Mouse (Mus musculus) midbrain, embryonic 12.5 days (tissue): ENCODE data around the gene Olfr1441. TPM values are rescaled to one million over a fixed set of nuclear protein-coding genes. Genes with fewer than 3 reads are reported as not detected.

ENCODE experiments used
- ATAC-seq: fragments of 200-750 bp; cut with Nextera tagmentation; 2 replicates; pipeline ENCODE4 v1.8.0; 2017; ENCODE audit warnings: low read depth, moderate TSS enrichment, moderate library complexity; ENCODE audit not compliant: low FRiP score
- H3K27ac ChIP-seq: fragments of 300-500 bp; sonication (generic); replicated peaks from 2 replicates; pipeline ENCODE4 v1.5.1; 2016; ENCODE audit warnings: mild to moderate bottlenecking
- H3K27me3 ChIP-seq: fragments of 300-500 bp; sonication (generic); 2 replicates; pipeline ENCODE4 v1.6.1; 2016; ENCODE audit warnings: mild to moderate bottlenecking
- H3K36me3 ChIP-seq: fragments of 300-500 bp; sonication (generic); 2 replicates; pipeline ENCODE4 v1.6.1; 2016
- H3K4me1 ChIP-seq: fragments of 300-500 bp; sonication (generic); 2 replicates; pipeline ENCODE4 v1.6.1; 2016
- H3K4me2 ChIP-seq: fragments of 300-500 bp; sonication (generic); replicated peaks from 2 replicates; pipeline ENCODE4 v1.6.1; 2016; ENCODE audit warnings: mild to moderate bottlenecking, moderate library complexity
- H3K4me3 ChIP-seq: fragments of 300-500 bp; sonication (generic); 2 replicates; pipeline ENCODE4 v1.5.1; 2016; ENCODE audit warnings: mild to moderate bottlenecking
- H3K9ac ChIP-seq: fragments of 300-500 bp; sonication (generic); replicated peaks from 2 replicates; pipeline ENCODE4 v1.6.1; 2016; ENCODE audit warnings: mild to moderate bottlenecking, moderate library complexity
- H3K9me3 ChIP-seq: fragments of 300-500 bp; sonication (generic); 2 replicates; pipeline ENCODE4 v1.6.1; 2016; ENCODE audit warnings: mild to moderate bottlenecking
- WGBS: fragments of 180-500 bp; shearing (Covaris S2); methylation state at CpG from one replicate; pipeline ENCODE4 v1.1.7; 2016; 5-methylcytosine and 5-hydroxymethylcytosine counted together
- polyA plus RNA-seq: library from polyadenylated mRNA; unstranded; fragments of >200 nt; fragmentation: Nextera tagmentation; extraction: Ambion mirVana; gene quantifications from 2 replicates; pipeline ENCODE4 v1.2.1, GENCODE M21; 2016

The Olfr1441 gene
- polyA plus RNA-seq, 1 experiment from 2014 or later: not detected

DNA sequence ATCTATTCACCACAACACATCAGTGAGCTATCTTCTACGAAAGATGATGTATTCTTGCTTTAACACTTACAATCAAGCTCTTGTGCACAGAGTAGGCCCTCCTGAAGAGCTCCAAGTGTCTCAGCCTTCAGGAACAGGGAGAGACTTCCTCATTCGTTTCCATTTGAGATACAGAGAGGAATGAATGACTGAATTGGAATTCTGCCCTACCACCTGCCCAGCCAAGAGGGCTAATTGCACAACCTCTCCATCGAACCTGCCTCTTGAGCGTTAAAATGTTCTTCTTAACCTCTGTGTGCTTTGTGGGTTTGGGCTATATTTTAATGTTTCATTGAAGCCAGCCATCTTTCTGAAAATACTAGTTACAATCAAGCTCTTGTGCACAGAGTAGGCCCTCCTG, 47.4 kb downstream of the Olfr1441 start:
- H3K4me1 ChIP-seq: peaks cover 3% of the 10 kb centered on the region; the same call in 1 of the 2 replicates
- no peak overlapping the region for H3K4me3 ChIP-seq
- H3K9ac ChIP-seq: no peak overlapping the region
- peaks cover 41% of the 10 kb centered on the region for H3K36me3 ChIP-seq
- ATAC-seq: no peak
- no peak overlapping the region for H3K4me2 ChIP-seq
- WGBS: 90% methylated on average over 4 of the region's 4 CpGs
- H3K27me3 ChIP-seq: no peaks in the 10 kb centered on the region
- no peak overlapping the region for H3K27ac ChIP-seq
- no peaks in the 10 kb centered on the region for H3K9me3 ChIP-seq

DNA sequence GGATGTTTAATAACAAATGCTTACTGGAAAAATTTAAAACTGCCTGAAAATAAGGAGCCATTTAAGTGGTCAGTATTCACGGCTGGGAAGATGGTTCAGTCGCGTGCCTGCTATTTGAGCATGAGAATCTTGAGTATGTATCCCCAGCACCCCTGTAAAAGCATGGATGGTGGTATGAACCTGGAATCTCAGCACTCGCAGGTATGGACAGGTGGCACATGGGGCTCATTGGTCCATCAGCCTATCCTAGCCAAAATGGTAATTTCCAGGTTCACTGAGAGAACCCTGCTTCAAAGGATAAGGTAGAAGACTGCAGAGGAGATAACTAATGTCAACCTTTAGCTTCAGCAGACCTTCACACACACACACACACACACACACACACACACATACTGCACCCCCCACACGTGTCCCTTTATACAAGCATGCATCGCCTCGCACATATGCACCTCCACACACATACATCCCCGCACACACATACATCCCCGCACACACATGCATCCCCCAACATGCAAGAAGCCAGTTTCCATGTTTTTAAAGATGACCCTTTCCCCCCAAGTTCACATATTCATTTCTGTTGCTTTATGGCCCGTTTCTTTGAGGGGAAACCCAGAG, 48.4 kb downstream of the Olfr1441 start:
- no peaks in the 10 kb centered on the region for H3K27me3 ChIP-seq
- no peak overlapping the region for H3K9ac ChIP-seq
- 91% methylated on average over 10 of the region's 10 CpGs for WGBS
- H3K36me3 ChIP-seq: peaks cover 49% of the 10 kb centered on the region
- ATAC-seq: peak; percentile 20; the same call in 1 of the 2 replicates
- no peaks in the 10 kb centered on the region for H3K9me3 ChIP-seq
- no peak overlapping the region for H3K4me3 ChIP-seq
- H3K27ac ChIP-seq: no peak overlapping the region
- no peak overlapping the region for H3K4me2 ChIP-seq
- peaks cover 3% of the 10 kb centered on the region; the same call in 1 of the 2 replicates for H3K4me1 ChIP-seq

DNA sequence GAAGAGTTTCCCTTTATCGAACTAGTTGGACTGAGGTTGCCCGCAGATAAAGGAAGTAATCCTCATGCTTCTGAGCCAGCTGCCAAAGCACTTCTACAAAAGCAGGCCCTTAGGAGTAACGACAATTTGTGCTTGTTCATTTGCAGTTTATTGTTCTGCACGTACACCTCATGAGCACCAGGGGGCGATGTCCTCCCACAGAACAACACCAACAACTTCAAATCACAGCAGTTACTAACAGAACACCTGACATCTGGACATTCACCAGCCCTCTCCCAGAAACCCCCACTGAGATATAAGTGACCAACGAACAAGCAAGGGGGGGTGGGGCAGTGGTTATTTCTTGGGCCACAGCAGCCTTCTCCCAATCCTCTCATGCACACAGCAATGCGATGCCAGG, 49.0 kb downstream of the Olfr1441 start:
- Histone ChIP-seq H3K9ac (no peak overlapping the region), H3K27me3 (no peaks in the 10 kb centered on the region), H3K4me1 (peaks cover 3% of the 10 kb centered on the region; the same call in 1 of the 2 replicates), H3K4me2 (no peak overlapping the region), H3K36me3 (peaks cover 54% of the 10 kb centered on the region), H3K27ac (peak overlapping the region; percentile 35), H3K4me3 (no peak overlapping the region), H3K9me3 (no peaks in the 10 kb centered on the region)
- WGBS: 27% methylated on average over 7 of the region's 7 CpGs
- peak; percentile 58 for ATAC-seq

DNA sequence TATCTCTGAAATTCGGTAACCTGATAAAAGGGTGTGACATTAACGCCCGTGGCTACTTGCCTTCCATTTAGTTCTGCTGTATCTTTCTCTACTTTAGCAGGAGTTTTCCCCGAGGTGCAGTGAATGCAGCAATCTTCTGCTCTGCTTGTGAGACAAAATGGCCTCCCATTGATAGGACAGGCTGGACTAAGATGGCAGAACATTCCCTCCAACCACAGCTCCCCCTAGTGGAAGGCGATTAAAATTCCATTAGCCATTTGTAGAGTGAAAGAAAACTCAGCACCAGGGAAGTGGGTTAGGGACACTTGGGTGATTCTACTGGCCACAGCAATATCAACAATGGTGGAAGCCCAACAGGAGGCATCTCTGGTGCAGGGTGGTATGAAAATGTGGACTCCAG, 50.2 kb downstream of the Olfr1441 start:
- 0 out of 2 replicates have a peak overlapping the region, but pooled peaks have one; percentile 35 for H3K27ac ChIP-seq
- ATAC-seq: no peak
- no peaks in the 10 kb centered on the region for H3K9me3 ChIP-seq
- H3K4me1 ChIP-seq: peaks cover 3% of the 10 kb centered on the region; the same call in 1 of the 2 replicates
- H3K4me3 ChIP-seq: no peak overlapping the region
- 87% methylated on average over 5 of the region's 5 CpGs for WGBS
- no peak overlapping the region for H3K4me2 ChIP-seq
- peaks cover 67% of the 10 kb centered on the region for H3K36me3 ChIP-seq
- no peaks in the 10 kb centered on the region for H3K27me3 ChIP-seq
- H3K9ac ChIP-seq: no peak overlapping the region

DNA sequence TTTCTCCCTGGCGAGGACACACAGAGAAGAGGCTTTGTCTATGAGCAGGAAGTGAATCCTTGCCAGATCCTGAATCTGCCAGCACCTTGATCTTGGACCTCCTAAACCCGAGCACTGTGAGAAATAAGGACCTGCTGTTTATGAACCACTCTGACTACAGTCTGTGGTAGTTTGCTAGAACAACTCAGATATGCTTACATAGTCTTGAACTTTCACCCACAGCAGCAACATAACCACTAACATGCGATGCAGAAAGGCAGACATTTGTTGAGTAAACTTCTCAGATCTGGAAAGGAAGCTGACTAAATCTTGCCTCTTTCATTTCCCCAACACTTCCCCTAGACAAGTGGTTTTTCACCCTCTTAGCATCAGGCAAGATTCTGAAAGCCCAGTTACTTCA, 54.6 kb downstream of the Olfr1441 start:
- Histone ChIP-seq H3K9ac (no peak overlapping the region), H3K36me3 (peaks cover 94% of the 10 kb centered on the region), H3K9me3 (no peaks in the 10 kb centered on the region), H3K4me3 (no peak overlapping the region), H3K4me2 (no peak overlapping the region), H3K4me1 (no peaks in the 10 kb centered on the region), H3K27me3 (no peaks in the 10 kb centered on the region), H3K27ac (no peak overlapping the region)
- ATAC-seq: no peak
- 74% methylated on average over 3 of the region's 3 CpGs for WGBS

DNA sequence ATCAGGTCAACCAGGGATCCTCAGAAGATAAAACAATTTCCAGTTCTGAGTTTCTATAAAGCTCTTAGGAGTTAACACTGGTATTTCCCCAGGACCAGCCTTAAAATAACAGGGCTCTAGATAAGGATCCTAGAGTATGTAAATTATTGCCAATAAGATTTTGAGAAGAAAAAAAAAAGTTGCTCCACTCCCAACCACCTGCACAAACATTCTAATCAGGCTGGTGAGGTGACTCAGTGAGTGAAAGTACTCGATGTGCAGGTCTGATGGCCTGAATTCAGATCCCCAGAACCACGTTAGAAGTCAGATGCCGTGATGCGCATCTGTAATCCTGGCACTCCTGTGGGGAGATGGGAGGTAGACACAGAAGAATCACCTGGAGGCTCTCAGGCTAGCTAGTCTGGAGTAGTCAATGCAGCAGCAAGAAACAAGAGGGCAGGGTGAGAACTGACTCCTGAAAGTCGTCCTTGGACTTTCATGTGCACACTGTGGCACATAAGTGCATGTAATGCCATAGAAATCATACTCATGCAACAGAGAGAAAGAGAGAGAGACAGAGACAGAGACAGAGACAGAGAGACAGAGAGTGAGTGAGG, 55.2 kb downstream of the Olfr1441 start:
- 85% methylated on average over 5 of the region's 5 CpGs for WGBS
- H3K36me3 ChIP-seq: peaks cover 95% of the 10 kb centered on the region
- ATAC-seq: no peak

More for the DNA sequence above, 55.2 kb downstream of the Olfr1441 start:
- Histone ChIP-seq H3K4me1 (no peaks in the 10 kb centered on the region), H3K9me3 (no peaks in the 10 kb centered on the region), H3K27ac (no peak overlapping the region), H3K9ac (no peak overlapping the region), H3K4me2 (no peak overlapping the region), H3K27me3 (no peaks in the 10 kb centered on the region), H3K4me3 (no peak overlapping the region)

Other genes with a start within 250 kb of the Olfr1441 start
- not detected in 2 replicates for gene Olfr1555-ps1, start 247.3 kb upstream of the Olfr1441 start, polyA plus RNA-seq
- gene Olfr1431, start 216.8 kb upstream of the Olfr1441 start, polyA plus RNA-seq: not detected in 2 replicates
- gene Olfr1432, start 184.8 kb upstream of the Olfr1441 start, polyA plus RNA-seq: not detected in 2 replicates
- gene Olfr262, start 175.8 kb upstream of the Olfr1441 start, polyA plus RNA-seq: not detected in 2 replicates
- not detected in 2 replicates for gene Olfr235, start 156.4 kb upstream of the Olfr1441 start, polyA plus RNA-seq
- gene Olfr1434, start 137.6 kb upstream of the Olfr1441 start, polyA plus RNA-seq: not detected in 2 replicates
- gene Olfr1436, start 118.3 kb upstream of the Olfr1441 start, polyA plus RNA-seq: not detected in 2 replicates
- gene Olfr1437, start 92.3 kb upstream of the Olfr1441 start, polyA plus RNA-seq: not detected in 2 replicates
- gene Olfr1438-ps1, start 81.5 kb upstream of the Olfr1441 start, polyA plus RNA-seq: not detected in 2 replicates
- gene Olfr1440, start 30.2 kb upstream of the Olfr1441 start, polyA plus RNA-seq: not detected in 2 replicates
- not detected in 2 replicates for gene Pfpl, start 10.5 kb downstream of the Olfr1441 start, polyA plus RNA-seq
- 0.43 and 0.48 TPM in 2 replicates for gene Mpeg1, start 43.3 kb downstream of the Olfr1441 start, polyA plus RNA-seq
- 63.5 and 67.3 TPM in 2 replicates for gene Dtx4, start 84.0 kb downstream of the Olfr1441 start, polyA plus RNA-seq
- gene Fam111a, start 128.3 kb downstream of the Olfr1441 start, polyA plus RNA-seq: 15.4 and 16.7 TPM in 2 replicates
- gene Gm4952, start 182.5 kb downstream of the Olfr1441 start, polyA plus RNA-seq: not detected in 2 replicates
- not detected in 2 replicates for gene Glyat, start 215.9 kb downstream of the Olfr1441 start, polyA plus RNA-seq